Mouse (Mus musculus) cortical plate, adult 2 months (tissue): ENCODE data around the gene Crabp2. TPM values are rescaled to one million over a fixed set of nuclear protein-coding genes. Genes with fewer than 3 reads are reported as not detected.

ENCODE experiments used
- H3K27ac ChIP-seq: fragments of 200-500 bp; 2 replicates; pipeline ENCODE4 v1.5.1; 2012; ENCODE audit warnings: low read length, control low read depth, inconsistent platforms; ENCODE audit not compliant: insufficient read depth
- H3K4me1 ChIP-seq: fragments of 200-500 bp; 2 replicates; pipeline ENCODE4 v1.6.1; 2011; ENCODE audit warnings: low read length; ENCODE audit not compliant: control insufficient read depth, insufficient read depth
- H3K4me3 ChIP-seq: fragments of 200-500 bp; 2 replicates; pipeline ENCODE4 v1.5.1; 2011; ENCODE audit warnings: mild to moderate bottlenecking, low read length, control low read depth; ENCODE audit not compliant: insufficient read depth
- CTCF ChIP-seq: fragments of 200-500 bp; IDR thresholded peaks from 2 replicates; pipeline ENCODE4 v1.5.1; 2011; ENCODE audit warnings: mild to moderate bottlenecking, control low read depth, low read length; ENCODE audit not compliant: insufficient read depth; ENCODE audit errors: extremely low read depth
- POLR2A ChIP-seq: fragments of 200-500 bp; IDR thresholded peaks from 2 replicates; pipeline ENCODE4 v1.6.1; 2011; ENCODE audit warnings: mild to moderate bottlenecking, low read length, control low read depth; ENCODE audit not compliant: insufficient read depth; ENCODE audit errors: extremely low read depth
- polyA plus RNA-seq: library from polyadenylated mRNA; depleted of rRNA; stranded (reverse); fragments of >200 nt; gene quantifications from 2 replicates; pipeline ENCODE4 v1.2.3, GENCODE M21; 2012

The Crabp2 gene
- polyA plus RNA-seq, 1 experiment, result 6.2 TPM

DNA sequence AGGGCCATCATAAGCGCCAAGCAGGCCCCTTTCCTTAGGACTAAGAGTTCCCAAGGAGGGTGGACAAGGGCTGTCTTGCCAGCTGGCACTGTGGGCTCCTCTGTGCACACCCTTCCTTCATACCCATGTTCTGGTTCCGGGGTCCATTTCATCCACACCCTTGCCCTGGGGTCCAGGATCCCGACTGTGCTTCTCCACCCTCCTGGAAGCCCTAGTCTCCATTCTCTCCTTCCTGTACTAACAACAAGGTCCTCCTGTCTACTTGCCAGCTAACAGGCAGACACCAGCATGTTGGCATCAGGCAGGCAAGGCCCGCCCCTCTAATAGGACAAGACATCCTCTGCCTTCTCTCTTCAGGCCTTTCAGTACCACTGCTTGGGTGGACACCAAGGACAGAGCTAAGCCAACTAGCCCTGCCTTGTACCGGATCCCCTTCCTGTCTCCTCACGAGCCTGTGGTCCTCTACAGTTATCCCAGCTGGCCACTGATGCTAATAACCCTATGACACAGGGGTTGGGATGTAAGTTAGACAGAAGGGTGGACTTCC lies 32.8 kb downstream of the Crabp2 start:
- Histone ChIP-seq H3K27ac (no peak overlapping the region), H3K4me3 (no peak overlapping the region), H3K4me1 (no peaks in the 10 kb centered on the region)
- no peak for TF ChIP-seq POLR2A
- no peak for TF ChIP-seq CTCF

DNA sequence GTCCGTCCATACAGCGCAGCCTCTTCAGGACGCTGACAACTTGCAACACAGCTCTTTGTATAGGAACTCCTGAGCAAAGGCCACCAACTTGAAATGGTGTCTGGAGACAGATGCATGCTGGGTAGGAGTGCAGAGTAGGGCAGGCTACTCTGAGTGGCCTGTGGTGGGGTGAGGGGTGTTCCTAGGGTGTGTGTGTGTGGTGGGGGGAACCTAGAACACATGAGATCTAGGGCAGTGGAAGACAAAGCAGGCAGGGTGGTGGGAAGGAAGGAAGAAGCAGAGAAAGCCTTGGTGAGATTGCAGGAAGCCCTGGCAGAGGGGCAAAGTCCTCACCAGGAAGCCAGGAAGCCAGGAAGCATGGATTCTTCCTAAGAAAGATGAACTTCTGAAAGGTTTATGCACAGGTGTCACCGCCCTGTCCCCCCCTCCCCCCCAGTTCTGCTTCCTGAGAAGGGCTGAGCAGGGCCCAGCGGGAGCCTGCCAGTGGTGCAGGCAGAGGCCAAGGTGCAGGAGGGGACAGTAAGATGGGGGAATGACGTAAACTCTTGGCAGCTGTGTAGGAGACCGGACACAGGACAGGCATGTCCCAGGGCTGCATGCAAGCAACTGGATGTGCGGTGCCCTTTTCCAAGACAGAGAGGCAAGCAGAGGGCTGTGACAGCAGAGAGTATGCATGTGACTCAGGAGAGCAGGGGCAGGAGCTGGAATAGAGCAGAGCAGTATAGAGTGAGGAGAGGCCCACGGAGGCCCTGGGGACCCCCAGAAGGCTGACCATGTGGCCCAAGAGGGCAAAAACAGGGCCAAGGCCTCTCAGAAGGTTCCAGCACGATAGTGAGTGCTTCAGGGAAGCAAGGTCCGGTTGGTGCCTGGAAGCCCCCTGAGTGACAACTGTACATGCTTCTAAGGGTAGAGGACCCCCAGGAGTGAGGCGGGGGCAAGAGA lies 33.7 kb downstream of the Crabp2 start:
- Histone ChIP-seq H3K4me1 (no peaks in the 10 kb centered on the region), H3K4me3 (no peak overlapping the region), H3K27ac (peak overlapping the region; percentile 80)
- TF ChIP-seq CTCF (no peak), POLR2A (no peak)

DNA sequence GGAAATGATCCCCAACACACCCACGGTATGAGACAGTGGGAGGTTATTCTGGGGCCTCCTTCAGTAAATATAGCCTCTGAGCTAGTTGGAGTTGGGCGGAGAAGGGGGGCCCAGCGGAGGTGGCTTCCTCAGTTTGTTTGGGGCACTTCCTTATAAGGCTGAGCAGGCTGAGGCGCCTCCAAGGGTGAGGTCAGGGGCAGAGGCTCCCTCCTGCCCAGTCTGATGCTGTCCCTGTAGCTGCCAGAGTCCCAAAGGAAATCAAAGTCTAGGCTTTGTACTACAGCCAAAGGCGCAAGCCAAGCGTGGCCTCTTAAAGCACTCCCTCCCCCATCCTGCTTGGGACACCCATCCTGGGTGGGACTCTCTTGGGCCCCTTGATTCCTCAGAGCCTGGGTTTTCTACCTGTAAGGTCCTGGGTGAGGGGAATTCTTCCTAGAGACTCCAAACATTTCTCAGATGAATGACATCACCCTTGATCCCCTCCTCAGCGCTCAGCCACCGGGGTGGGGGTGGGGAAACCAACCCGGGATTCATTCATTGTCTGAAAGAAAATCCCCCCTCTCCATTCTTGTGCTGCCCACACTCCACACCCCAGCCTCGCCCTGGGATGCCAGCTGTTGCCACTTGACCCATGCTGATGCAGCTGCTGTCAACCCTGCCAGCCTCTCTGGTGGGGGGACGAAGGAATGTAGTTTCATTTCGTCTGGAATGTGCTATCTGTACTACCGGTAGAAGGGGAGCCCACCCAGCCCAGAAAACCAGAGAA lies 34.6 kb downstream of the Crabp2 start:
- TF ChIP-seq CTCF (no peak), POLR2A (no peak)
- no peaks in the 10 kb centered on the region for H3K4me1 ChIP-seq

DNA sequence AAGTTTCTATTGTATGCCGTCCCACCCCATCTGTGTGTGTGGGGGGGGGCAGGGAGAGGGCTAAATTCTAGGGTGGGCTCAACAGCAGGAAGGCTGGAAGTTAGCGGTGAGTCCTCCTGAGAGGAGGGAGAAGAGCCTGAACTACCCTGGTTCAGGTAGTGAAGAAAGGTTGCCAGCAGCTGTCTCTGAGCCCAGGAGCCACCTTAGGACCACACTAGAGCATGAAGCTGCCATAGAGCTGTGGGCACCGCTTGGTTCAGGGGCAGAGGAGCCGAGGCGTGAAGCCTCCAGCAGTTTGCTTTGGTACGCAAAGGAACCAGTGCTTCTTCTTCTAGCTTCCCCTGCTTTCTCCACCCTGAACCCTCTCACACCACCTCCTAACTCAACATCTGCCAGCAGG lies 35.2 kb downstream of the Crabp2 start:
- no peak overlapping the region for H3K27ac ChIP-seq
- no peak for TF ChIP-seq POLR2A
- no peak for TF ChIP-seq CTCF
- no peak overlapping the region for H3K4me3 ChIP-seq
- no peaks in the 10 kb centered on the region for H3K4me1 ChIP-seq

More for the DNA sequence above, 34.6 kb downstream of the Crabp2 start:
- Histone ChIP-seq H3K4me3 (no peak overlapping the region), H3K27ac (peak overlapping the region; percentile 80; the same call in 1 of the 2 replicates)

DNA sequence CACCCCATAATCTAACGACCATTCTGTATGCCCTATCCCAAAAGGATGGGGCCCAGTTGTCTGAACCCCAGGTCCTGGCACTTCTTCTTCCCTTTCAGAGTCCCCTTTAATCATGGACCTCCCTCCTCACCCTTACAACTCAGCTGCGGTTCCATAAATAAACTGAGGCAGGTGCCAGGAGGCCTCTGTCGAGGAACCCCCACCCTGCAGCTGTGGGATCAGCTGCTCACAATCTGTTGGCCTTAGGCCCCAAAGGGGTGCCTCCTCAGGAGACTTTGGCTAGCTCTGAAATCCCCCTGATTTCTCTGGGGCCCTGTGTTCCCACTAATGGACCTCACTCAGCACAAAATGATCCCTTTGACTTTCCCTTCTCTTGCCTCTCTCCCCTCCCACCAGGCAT lies 35.6 kb downstream of the Crabp2 start:
- H3K4me1 ChIP-seq, result no peaks in the 10 kb centered on the region
- no peak for TF ChIP-seq POLR2A
- H3K4me3 ChIP-seq, result no peak overlapping the region
- no peak overlapping the region for H3K27ac ChIP-seq

DNA sequence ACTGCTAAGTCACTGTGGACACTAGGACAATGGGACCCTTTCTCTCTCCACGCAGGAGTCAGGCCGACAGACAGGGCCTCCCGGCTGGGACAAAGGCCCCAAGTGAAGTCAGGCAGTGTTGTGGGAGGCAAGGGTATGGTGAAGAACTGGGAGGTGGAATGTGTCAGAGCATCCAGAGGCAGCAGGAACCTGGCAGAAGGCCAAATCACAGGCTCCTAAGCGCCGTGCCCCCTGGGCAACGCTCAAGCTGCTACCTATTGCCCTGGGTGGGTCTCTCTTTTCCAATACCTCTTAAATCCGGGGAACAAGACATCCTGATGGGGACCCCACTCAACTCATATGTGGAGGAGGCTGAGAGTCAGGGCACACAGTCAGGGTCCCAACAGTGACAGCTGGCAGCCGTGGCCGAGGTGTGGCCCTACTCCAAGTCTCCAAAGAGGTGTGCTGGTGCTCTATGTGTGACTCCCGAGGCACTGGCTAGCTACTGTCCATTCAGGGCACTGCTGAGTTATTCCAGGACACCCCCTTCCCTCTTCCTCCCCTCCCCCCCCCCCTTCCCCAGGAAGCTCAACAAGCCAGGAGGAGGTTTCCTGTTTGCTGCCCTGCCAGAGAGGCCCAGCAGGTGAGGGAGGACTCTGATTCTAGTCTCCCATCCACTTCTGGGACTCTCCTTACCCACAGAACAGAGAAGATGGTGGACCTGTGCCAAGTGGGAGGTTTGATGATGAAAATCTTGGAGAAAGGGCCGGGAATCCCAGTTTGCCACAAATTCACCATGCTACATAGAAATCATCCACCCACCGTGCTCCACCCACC lies 37.2 kb downstream of the Crabp2 start:
- H3K4me1 ChIP-seq, result no peaks in the 10 kb centered on the region
- TF ChIP-seq CTCF (no peak), POLR2A (no peak)
- peak overlapping the region; percentile 29; the same call in 1 of the 2 replicates for H3K27ac ChIP-seq
- no peak overlapping the region for H3K4me3 ChIP-seq

DNA sequence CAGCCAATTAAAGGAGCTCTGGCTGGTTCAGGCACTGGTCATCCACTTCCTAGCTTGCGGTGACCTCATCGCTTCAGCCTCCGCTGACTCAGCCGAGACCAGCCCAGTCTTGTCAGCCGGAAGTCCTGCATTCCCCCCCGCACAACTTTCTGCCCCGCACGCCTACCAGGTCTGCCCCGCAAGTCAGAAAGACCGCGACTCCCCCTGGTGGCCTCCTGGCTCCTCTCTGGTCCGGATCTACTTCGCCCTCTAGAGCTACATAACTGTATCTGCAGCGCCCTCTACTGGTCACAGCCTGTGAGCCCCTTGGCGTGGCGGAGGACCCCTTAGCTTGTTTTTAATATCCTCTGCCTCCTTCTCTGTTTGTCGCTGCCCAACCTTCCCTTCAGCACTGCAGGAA lies 38.4 kb downstream of the Crabp2 start:
- no peak for TF ChIP-seq POLR2A
- peak; percentile 91 for TF ChIP-seq CTCF
- H3K4me1 ChIP-seq, result no peaks in the 10 kb centered on the region
- no peak overlapping the region for H3K4me3 ChIP-seq
- H3K27ac ChIP-seq, result no peak overlapping the region

DNA sequence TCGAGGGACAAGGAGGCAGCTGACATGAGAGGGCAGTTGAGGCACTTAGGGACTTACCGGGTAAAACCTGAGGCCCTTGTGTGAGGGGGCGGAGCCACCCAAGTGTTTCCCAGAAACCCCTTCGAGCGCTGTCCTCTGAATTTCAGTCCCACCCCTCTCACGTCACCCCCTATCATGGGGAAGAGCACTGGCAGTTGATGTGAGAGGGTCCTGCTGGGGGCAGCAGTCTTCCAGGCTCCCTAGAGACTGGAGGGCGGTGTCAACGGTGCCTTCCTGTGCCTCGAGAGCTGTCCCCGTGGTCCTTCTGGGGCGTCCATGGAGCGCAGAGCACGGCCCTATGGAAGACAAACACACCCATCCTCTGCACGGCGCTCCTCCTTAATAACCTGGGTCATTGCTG lies 39.2 kb downstream of the Crabp2 start:
- H3K4me3 ChIP-seq, result peak overlapping the region; percentile 9; the same call in 1 of the 2 replicates
- TF ChIP-seq POLR2A (no peak), CTCF (no peak)
- no peaks in the 10 kb centered on the region for H3K4me1 ChIP-seq
- H3K27ac ChIP-seq, result no peak overlapping the region

DNA sequence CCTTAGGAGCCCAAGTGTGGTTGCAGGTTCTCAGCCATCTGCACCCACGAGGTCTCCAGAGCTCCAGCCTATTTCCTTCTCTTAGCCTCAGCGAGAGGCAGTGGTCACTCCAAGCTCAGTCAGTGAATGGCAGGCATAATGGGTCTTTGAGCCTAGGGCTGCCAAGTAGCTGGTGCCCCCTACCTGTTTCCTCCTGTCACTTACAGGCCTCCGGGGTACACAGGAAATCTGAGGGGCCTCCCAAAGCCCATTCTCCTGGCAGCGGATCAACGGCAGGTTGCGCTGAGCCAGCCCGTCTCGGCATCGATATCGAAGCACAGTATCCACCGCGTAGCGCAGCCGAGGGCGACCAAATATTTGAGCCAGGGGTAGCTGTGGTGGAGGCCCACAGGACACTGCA lies 39.6 kb downstream of the Crabp2 start:
- Histone ChIP-seq H3K4me3 (no peak overlapping the region), H3K27ac (no peak overlapping the region), H3K4me1 (no peaks in the 10 kb centered on the region)
- no peak for TF ChIP-seq CTCF
- TF ChIP-seq POLR2A, result no peak
